ENCODE assay signal across 28 mouse cellular contexts in the genomic region with DNA sequence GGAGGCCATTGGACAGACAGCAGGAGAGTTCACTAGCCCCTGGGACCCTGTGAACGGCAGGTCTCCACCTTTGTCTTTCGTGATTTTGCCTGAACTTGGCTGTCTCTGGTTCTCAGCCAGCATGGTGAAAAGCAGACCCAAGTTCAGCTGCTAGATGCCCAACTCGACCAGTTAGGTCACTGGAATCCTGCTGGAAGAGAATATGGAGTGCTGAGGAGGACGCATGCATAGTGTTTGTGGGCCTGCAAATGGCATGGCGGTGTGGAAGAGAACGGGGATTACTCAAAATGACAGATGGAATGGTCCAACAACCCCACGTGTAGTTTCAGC. TPM values are rescaled to one million over a fixed set of nuclear protein-coding genes. Genes with fewer than 3 reads are reported as not detected.
DNase-seq lines count a peak whose midpoint lies in the region; ATAC-seq and TF ChIP-seq lines count a peak whose summit lies in the region.
"Had no signal": no experiment of that assay in that cellular context is flagged by ENCODE, and none has a peak within 500 bp of the region (broad histone marks: within the 10 kb centered on the region; RNA-seq: fewer than 3 reads in every experiment).

No protein-coding gene starts in this region.

- no peaks in the 10 kb centered on the region for H3K36me3 ChIP-seq in heart, embryonic 15.5 days
- H3K36me3 ChIP-seq in liver, embryonic 11.5 days (ENCODE audit: control insufficient read depth, insufficient read depth, low read length), result no peaks in the 10 kb centered on the region
- peaks cover 6% of the 10 kb centered on the region for H3K36me3 ChIP-seq in E14TG2a.4 (ENCODE audit: insufficient read depth, low read length)
- H3K36me3 ChIP-seq: embryonic facial prominence, embryonic 15.5 days; midbrain, embryonic 10.5 days had no signal

- peak overlapping the region; percentile 58 for H3K27ac ChIP-seq in gastrocnemius, adult 2 months
- peak overlapping the region; percentile 72 for H3K27ac ChIP-seq in heart, embryonic 15.5 days
- H3K27ac ChIP-seq in liver, embryonic 11.5 days (ENCODE audit: low read depth, low read length), result peak overlapping the region; percentile 14; the same call in 1 of the 2 replicates
- no peak overlapping the region for H3K27ac ChIP-seq in cerebellum, adult 2 months (ENCODE audit: insufficient read depth, low read length)
- H3K27ac ChIP-seq: embryonic facial prominence, embryonic 15.5 days; midbrain, embryonic 10.5 days had no signal

- no peak for ATAC-seq in heart, embryonic 15.5 days (replicated peaks; ENCODE audit: insufficient number of reproducible peaks, insufficient read depth, low FRiP score, low read depth)
- ATAC-seq in liver, embryonic 11.5 days (replicated peaks; ENCODE audit: low FRiP score), result no peak
- ATAC-seq: forebrain, postnatal 0 days; hindbrain, embryonic 16.5 days; intestine, embryonic 16.5 days had no signal

- intact Hi-C loops in gastrocnemius, adult 2 months (cut with DNase I), result no loop called here
- intact Hi-C loops in gastrocnemius, postnatal 14 days (cut with DNase I; ENCODE audit: low total_unique reads), result no loop called here
- intact Hi-C loops in heart, postnatal 14 days (cut with DNase I), result no loop called here

- 69% methylated on average over 7 of the region's 7 CpGs for WGBS in heart, embryonic 15.5 days
- 74% methylated on average over 7 of the region's 7 CpGs for WGBS in liver, embryonic 11.5 days
- WGBS in cerebellum, adult 2 months, result 59% methylated on average over 7 of the region's 7 CpGs

- H3K4me3 ChIP-seq in gastrocnemius, adult 2 months, result no peak overlapping the region
- H3K4me3 ChIP-seq in heart, embryonic 15.5 days, result no peak overlapping the region
- H3K4me3 ChIP-seq in liver, embryonic 11.5 days (ENCODE audit: low read depth, low read length), result no peak overlapping the region
- peak overlapping the region; percentile 69 for H3K4me3 ChIP-seq in E14TG2a.4 (replicated peaks; ENCODE audit: low read length)
- no peak overlapping the region for H3K4me3 ChIP-seq in cerebellum, adult 2 months (replicated peaks; ENCODE audit: insufficient read depth, low read depth, low read length)
- H3K4me3 ChIP-seq: embryonic facial prominence, embryonic 15.5 days; midbrain, embryonic 10.5 days had no signal

- no peaks in the 10 kb centered on the region for H3K27me3 ChIP-seq in heart, embryonic 15.5 days
- no peaks in the 10 kb centered on the region for H3K27me3 ChIP-seq in liver, embryonic 11.5 days (replicated peaks; ENCODE audit: control insufficient read depth, insufficient read depth, low read length)
- H3K27me3 ChIP-seq in E14TG2a.4 (ENCODE audit: insufficient read depth, low read length), result no peaks in the 10 kb centered on the region; the same call in 1 of the 2 replicates
- no peaks in the 10 kb centered on the region; the same call in 1 of the 2 replicates for H3K27me3 ChIP-seq in cerebellum, adult 2 months (ENCODE audit: control insufficient read depth, insufficient read depth, low read length)
- H3K27me3 ChIP-seq: embryonic facial prominence, embryonic 15.5 days had no signal

- no peak overlapping the region for H3K4me2 ChIP-seq in heart, embryonic 15.5 days
- H3K4me2 ChIP-seq in liver, embryonic 11.5 days, result no peak overlapping the region
- H3K4me2 ChIP-seq: embryonic facial prominence, embryonic 15.5 days had no signal

- TF ChIP-seq CTCF in gastrocnemius, adult 2 months (IDR thresholded peaks at IDR 0.05), result no peak
- no peak for TF ChIP-seq CTCF in E14TG2a.4 (conservative IDR thresholded peaks at IDR 0.05; ENCODE audit: low read length)
- no peak for TF ChIP-seq CTCF in cerebellum, adult 2 months (IDR thresholded peaks at IDR 0.05; ENCODE audit: borderline replicate concordance, insufficient read depth, low read depth, low read length)

- H3K9ac ChIP-seq in heart, embryonic 15.5 days, result no peak overlapping the region
- H3K9ac ChIP-seq in liver, embryonic 11.5 days (ENCODE audit: low read depth, low read length), result no peak overlapping the region
- H3K9ac ChIP-seq: embryonic facial prominence, embryonic 15.5 days; forebrain, postnatal 0 days had no signal

- no peak for TF ChIP-seq POLR2A in cerebellum, adult 2 months (IDR thresholded peaks at IDR 0.05; ENCODE audit: borderline replicate concordance, insufficient read depth, low read length)

- DNase-seq in gastrocnemius, adult 2 months, result no peak
- DNase-seq in gastrocnemius, postnatal 14 days, result no peak
- no peak for DNase-seq in heart, postnatal 14 days
- no peak for DNase-seq in liver, embryonic 11.5 days (ENCODE audit: low spot score)
- DNase-seq in liver, result no peak
- DNase-seq in cerebellum, adult 2 months, result no peak
- DNase-seq: adrenal gland, postnatal 36 days; cerebellum, adult 18-20 months; cerebellum, postnatal 36 days; forebrain, postnatal 0 days; retina, postnatal 1 day; right cerebral cortex, postnatal 4 days; thymus, adult 2 months had no signal

- H3K4me1 ChIP-seq in heart, embryonic 15.5 days (replicated peaks), result peaks cover 24% of the 10 kb centered on the region
- 0 out of 2 replicates have a peak, but pooled peaks cover 2% of the 10 kb centered on the region for H3K4me1 ChIP-seq in liver, embryonic 11.5 days (replicated peaks; ENCODE audit: control insufficient read depth, insufficient read depth, low read length)
- H3K4me1 ChIP-seq in E14TG2a.4 (replicated peaks; ENCODE audit: low read depth, low read length), result peaks cover 73% of the 10 kb centered on the region
- peaks cover 7% of the 10 kb centered on the region; the same call in 1 of the 2 replicates for H3K4me1 ChIP-seq in cerebellum, adult 2 months (ENCODE audit: control insufficient read depth, insufficient read depth, low read length)
- H3K4me1 ChIP-seq: embryonic facial prominence, embryonic 15.5 days; midbrain, embryonic 10.5 days had no signal

- H3K9me3 ChIP-seq in heart, embryonic 15.5 days (replicated peaks), result no peaks in the 10 kb centered on the region
- no peaks in the 10 kb centered on the region for H3K9me3 ChIP-seq in liver, embryonic 11.5 days (ENCODE audit: control insufficient read depth, low read length)
- peaks cover 11% of the 10 kb centered on the region for H3K9me3 ChIP-seq in E14TG2a.4 (ENCODE audit: low read length)
- H3K9me3 ChIP-seq: embryonic facial prominence, embryonic 15.5 days; midbrain, embryonic 10.5 days had no signal

RNA-seq across cellular contexts. Expression of a gene that starts 4.0 kb away (rescaled TPM):
- not detected for total RNA-seq in gastrocnemius, adult 2 months (2021)
- not detected for total RNA-seq in gastrocnemius, postnatal 14 days (2021)
- polyA plus RNA-seq in heart, embryonic 15.5 days (2015; fragmentation: Nextera tagmentation; extraction: Ambion mirVana), result 0.53 and 0.76 TPM in 2 replicates
- total RNA-seq in heart, postnatal 14 days (2021), result 10 to 100 TPM in 1 of 2 experiments, not detected in 1; 58.2 TPM
- not detected in 2 replicates for polyA plus RNA-seq in liver, embryonic 11.5 days (2014; fragmentation: Nextera tagmentation; extraction: Ambion mirVana)
- 0.40 TPM in 1 of 2 replicates, not detected in the other for polyA plus RNA-seq in cerebellum, adult 2 months (2012; rRNA removed)
- total RNA-seq: adrenal gland, postnatal 36 days; forebrain, postnatal 0 days; layer of hippocampus, postnatal 14 days; left cerebral cortex, postnatal 14 days; MEL; monocyte, adult 5-6 weeks had no signal
- polyA plus RNA-seq: embryonic facial prominence, embryonic 15.5 days; forebrain, postnatal 0 days; gonadal fat pad, adult 2 months; hindbrain, embryonic 16.5 days; intestine, embryonic 16.5 days; kidney, embryonic 14.5 days; limb, embryonic 14.5 days; midbrain, embryonic 10.5 days; neural tube, embryonic 11.5 days; stomach, embryonic 16.5 days had no signal

RNA-seq across cellular contexts. Expression of a gene that starts 50.4 kb away (rescaled TPM):
- total RNA-seq in gastrocnemius, adult 2 months (2021), result 1 to 10 TPM; 2.8 to 4.3 TPM
- total RNA-seq in gastrocnemius, postnatal 14 days (2021), result 1 to 10 TPM; 4.0 to 4.3 TPM
- 6.1 and 7.8 TPM in 2 replicates for polyA plus RNA-seq in heart, embryonic 15.5 days (2015; fragmentation: Nextera tagmentation; extraction: Ambion mirVana)
- total RNA-seq in heart, postnatal 14 days (2021), result 10 to 100 TPM; 11.1 to 11.6 TPM
- 9.2 and 9.9 TPM in 2 replicates for polyA plus RNA-seq in liver, embryonic 11.5 days (2014; fragmentation: Nextera tagmentation; extraction: Ambion mirVana)
- 2.2 and 2.3 TPM in 2 replicates for polyA plus RNA-seq in cerebellum, adult 2 months (2012; rRNA removed)

RNA-seq across cellular contexts. Expression of a gene that starts 53.1 kb away (rescaled TPM):
- total RNA-seq in gastrocnemius, adult 2 months (2021), result 10 to 100 TPM in 1 of 2 experiments, 1 to 10 TPM in 1; 8.1 to 14.5 TPM
- total RNA-seq in gastrocnemius, postnatal 14 days (2021), result 10 to 100 TPM; 19.6 to 21.1 TPM
- 35.8 and 40.1 TPM in 2 replicates for polyA plus RNA-seq in heart, embryonic 15.5 days (2015; fragmentation: Nextera tagmentation; extraction: Ambion mirVana)
- total RNA-seq in heart, postnatal 14 days (2021), result 10 to 100 TPM; 33.1 to 39.6 TPM
- 34.8 and 35.9 TPM in 2 replicates for polyA plus RNA-seq in liver, embryonic 11.5 days (2014; fragmentation: Nextera tagmentation; extraction: Ambion mirVana)
- 26.3 and 29.1 TPM in 2 replicates for polyA plus RNA-seq in cerebellum, adult 2 months (2012; rRNA removed)
